Mouse (Mus musculus) common myeloid progenitor, adult 5-6 weeks (primary cell): ENCODE measurements at regions not wholly inside any gene's neighbourhood (a gene's known extent, or its start where the extent isn't known, plus 50 kb on each side); places are given as distances from the start of the nearest gene placed in this dataset.
"Not testable (repeated sequence)": the region's sequence is repeated elsewhere in the genome, so short reads cannot be mapped to it uniquely, and the experiment has no call there.

Source experiments
- ATAC-seq: replicated peaks from 2 replicates; pipeline ENCODE4 v1.8.0; 2016; ENCODE audit warnings: low read depth, mild to moderate bottlenecking, moderate TSS enrichment, inconsistent platforms; ENCODE audit not compliant: poor library complexity, severe bottlenecking

DNA sequence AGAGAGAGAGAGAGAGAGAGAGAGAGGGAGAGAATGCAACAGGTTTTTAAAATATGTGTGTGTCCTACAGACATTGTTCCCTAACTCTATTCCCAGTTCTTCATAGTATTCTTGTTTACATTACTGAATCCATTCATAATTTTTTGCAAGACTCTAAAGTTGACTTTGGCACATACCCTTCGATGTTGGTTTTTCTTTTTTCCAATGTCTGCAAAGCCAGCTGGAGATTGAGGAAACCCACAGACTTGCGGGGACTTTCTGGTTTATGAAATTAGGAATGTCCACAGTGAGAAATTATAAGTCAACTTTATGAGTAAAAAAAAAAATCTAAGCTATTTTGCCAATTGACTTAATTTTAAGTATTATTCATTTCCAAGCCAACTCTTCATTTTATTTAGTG lies 379.7 kb upstream of the Adamts5 start:
- ATAC-seq, result no peak

DNA sequence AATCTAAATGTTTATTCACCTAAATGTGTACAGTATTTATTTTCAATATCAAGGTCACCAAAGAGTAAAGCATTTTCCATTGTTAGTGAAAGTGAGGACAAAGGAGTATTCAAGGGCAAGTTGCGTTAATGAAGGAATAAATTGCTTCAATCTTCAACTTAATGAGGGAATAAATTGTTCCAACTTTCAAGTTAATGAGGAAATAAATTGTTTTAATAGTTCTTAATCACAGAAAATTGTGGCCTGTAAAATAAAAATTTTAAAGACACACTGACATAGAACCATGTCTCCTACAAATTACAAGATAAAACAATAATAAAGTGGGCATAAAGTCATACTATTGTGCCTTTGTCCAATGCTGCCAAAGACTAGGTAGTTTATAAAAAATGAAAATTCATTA lies 375.4 kb upstream of the Adamts5 start:
- no peak for ATAC-seq

DNA sequence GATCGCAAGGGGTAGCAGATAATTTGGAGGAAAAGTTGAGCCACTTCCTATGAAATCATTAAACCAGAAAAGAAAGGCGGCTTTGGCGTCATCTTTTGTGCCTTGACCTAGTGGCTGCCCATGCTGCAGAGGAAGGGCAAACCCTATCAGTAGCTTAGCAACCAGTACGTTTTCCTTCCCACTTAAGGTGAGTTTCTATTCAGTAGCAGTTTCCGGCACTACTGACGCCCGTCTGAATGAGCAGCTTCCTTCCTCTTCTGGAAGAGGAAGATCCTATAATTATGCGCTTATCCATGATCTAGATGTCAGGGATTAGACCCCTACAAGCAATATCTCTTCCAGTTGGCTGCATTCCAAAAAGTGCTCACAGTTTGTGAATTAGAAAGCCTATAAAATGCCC lies 360.0 kb upstream of the Adamts5 start:
- no peak for ATAC-seq

DNA sequence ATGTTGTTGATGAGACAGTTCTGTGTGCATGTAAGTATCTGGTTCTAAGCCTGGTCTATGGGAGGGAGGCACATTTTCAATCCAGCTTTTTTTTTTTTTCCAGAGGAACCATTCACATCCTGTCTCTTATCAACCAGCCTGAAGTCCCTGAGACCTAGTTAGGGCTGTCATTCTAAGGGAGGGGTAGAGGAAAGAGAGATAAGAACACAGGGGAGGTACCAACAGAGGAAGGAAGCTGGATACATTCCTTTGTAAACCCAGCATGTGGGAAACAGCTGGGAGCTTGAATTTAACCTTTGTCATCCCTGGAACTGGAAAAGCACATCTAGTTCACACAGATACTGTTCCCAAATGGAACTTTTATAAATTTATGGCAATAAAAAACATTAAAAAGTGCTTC lies 351.0 kb upstream of the Adamts5 start:
- ATAC-seq, result no peak

DNA sequence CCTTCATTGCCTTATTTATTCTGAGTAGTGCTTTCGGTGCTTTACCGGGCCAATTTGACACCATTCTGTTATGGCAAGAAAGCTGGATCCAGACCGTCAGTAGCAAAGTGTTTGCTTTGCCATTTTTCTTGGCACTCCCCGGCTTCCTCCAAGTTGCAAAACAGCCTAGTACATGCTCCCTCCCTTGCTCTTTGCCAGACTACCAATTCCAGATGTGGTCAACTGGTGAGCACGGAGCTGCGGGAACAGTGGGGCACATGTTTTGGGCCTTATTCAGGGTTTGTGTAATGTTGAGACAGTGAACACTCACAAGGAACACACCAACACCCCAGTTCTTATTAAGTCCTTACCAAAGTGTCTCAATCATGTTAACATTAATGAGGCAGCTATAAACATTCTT lies 348.4 kb upstream of the Adamts5 start:
- ATAC-seq, result no peak

DNA sequence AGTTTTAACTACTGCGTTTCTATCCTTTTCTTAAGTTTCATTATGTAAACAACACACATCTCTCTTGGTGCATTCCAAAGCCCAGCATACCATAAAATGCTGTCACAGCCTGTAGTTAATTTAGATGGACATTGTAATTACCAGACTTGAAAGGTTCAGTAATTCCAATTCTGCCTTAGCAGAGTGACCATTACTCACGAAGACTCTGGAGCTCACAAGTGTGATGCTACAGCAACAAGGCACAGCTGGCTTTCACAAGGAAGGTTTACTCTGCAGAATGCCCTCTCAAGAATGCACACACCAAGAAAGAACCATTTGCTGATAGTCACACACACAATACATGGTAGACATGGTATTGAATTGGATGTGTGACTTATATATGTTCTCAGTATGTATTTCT lies 342.6 kb upstream of the Adamts5 start:
- ATAC-seq, result no peak

DNA sequence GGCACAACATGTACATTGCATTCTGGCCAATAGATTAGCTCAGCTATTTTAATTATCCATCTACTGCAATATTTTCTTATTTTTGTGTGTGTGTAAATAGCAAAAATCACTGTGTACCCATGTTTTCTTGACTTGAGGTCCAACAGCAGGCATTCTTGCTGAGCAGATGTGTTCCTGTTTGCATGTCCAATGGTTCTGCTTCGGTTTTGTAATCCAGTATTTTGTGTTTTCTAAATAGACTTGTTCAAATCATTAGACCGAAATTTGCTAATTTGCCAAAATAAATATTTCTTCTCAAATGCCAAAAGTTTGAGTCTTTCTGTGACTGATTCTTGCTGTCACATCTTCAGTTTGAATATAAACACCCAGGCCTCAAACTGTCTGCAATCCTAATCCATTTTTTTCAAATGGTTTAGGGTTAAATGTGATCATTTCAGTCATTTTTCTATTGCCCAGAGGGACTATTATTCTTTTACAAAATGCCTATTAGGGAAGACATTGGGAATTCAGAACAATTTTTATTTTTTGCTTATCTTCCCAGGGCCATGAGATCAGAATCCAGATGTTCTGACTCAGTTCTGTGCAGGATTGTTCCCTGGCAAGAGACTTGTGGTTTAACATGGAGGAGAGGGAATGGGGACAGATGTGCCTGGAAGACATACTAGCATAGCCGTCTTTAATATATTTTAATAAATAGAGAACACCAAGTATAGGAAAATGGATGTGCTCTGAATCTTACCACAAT lies 341.3 kb upstream of the Adamts5 start:
- no peak for ATAC-seq

DNA sequence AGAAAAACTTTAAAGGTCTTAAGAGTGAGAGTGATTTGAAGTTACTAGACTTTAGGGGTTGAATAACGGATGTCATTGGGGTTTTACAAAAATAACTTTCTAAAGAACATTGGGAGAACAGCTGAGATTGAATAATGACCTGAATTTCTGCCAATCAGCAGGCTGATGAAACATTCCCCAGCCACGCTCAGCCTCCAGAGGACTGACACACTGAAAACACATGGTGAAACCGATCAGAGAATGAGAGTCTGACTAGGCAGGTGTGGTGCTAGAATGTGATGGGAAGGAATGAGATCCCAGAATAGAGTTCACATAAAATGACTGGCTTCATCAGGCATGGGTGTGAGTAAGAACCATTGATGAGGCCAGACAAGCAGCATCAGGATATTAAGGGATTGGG lies 321.4 kb upstream of the Adamts5 start:
- no peak for ATAC-seq

DNA sequence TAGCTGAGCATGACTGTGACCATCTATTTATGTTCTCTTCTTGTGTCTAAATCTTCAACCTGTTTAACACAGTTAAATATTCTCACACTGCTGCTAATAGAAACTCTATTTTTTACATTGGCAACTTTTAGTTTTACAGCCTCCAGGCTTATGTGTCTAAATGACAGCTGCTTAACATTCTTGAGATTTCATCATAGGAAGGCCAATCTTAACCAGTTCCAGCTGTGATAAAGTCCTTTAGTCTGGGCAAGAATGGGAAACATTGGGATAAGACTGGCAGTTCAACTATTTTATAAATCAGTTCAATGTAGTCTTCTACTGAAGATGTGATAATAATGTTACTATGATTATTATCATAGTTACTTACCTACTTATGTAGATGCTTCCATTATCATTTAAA lies 308.9 kb upstream of the Adamts5 start:
- no peak for ATAC-seq

DNA sequence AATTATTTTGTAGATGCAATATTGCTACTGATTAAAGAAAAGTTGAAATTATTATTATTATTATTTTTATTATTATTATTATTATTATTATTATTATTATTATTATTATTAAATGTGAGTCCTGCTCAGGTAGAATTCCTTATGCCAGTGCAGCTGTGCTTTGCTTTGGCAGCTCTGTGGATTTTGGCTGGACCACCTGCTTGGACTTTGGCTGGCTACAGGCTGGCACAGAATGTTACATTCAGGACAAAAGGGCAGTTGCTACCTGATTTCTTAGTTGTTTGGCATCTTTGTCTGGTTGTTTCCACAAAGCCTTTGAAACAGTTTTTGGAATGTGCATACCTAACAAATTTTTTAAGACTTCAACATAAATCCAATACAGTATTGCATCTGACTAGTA lies 307.7 kb upstream of the Adamts5 start:
- no peak for ATAC-seq

DNA sequence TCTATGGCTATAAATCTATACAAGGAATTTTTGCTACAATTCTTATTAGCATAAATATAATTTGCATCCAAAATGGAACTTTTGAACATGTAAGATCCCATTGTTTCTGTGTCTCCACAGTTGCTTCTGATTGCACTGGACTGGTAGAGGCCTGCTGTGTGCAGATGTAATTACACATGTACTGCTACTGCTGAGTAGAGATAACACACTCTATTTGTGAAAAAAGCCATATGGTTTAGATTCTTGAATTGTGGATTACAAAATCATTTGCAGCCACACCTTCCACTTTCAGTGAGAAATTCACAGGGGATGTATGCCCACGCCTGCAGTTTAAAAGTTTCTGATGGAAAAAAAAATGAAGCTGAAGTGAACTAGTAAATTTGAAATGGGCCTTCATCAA lies 288.2 kb upstream of the Adamts5 start:
- ATAC-seq, result no peak

DNA sequence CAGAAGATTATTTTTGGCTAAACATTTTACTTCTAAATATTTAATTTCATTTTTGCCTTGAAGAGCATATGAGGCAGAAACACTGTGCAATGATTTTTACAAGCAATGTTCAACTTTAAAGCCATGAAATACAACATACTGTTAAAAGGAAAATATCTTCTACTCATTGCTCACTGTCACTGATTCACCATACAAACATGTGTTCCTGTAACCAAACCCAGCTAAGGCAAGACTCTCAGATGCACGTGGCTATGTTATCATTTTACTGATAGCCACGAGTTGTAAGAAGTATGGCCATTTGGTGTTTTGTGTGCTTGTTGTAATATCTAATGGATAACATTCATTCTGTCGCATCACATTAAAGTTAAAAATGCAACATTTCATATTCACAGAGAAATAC lies 287.3 kb upstream of the Adamts5 start:
- no peak for ATAC-seq

DNA sequence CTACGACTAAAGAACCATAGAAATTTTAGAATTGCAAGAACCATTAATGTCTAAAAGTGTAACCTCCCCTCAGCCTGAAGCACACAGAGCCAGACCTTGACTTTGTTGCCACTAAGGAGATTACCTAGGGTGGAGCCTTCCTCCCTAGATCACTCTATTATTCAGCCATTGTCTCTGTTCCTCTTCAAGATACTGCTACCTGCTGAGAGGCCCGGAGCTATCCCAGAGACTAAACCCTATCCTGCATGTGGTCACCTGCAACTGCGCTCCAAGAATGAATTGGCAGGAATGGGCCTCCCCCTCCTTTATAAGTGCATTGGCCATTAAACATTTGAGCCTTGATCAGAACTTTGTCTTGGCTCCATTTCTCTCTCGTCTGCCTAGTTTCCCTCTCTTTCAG lies 286.0 kb upstream of the Adamts5 start:
- not testable (repeated sequence) for ATAC-seq

DNA sequence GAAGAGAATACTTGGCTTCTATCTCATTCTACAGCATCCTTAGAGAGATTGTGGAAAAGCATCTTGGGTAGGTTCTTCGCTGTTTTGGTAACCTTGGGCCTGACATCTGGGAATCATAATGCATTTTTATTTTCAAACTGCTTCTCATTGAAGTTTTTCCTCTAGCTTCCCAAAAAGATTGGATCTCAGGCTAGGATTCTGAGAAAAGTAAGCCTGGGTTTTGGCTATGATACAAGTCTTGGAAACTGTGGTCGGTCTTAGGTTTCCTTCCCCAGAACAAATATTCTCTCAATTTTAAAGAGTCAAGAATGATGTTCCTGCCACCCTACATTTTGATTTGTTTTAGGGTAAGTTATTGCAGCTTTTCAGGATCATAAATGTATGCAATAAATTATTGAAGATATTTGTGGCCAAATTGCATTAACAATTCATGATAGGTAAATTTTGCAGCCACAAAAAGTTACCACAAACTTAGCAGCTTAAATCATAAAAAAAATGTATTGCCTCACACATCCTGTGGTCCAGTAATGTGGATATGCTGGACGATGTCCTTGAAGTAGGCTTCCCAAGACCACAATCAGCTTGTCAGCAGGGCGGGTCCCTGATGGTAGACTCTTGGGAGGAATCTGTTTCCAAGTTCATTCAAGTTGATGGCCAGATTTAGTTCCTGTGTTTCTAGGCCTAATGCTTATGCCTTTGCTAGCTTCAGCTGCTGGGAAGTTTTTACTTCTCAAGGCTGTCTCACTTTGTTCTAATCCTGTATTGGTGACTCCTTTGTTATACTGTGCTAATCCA lies 257.6 kb upstream of the Adamts5 start:
- no peak for ATAC-seq

DNA sequence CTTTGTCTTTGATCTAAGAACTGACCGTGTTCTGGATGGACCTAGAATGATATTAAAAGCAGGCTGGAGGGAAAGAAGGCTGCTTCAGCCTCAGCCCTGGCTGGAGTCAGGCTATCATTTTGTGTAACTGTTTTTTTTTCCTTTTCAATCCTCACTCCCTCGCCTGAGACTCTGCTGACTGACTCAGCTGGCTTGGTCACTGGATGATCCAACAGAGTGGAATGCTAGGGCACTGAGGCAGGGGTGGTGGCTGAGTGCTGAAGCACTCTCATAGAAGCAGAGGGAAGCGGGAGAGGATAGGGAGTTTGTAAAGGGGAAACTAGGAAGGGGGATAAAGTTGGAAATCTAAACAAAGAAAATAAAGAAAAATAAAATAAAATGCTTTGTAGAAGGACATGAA lies 236.5 kb upstream of the Adamts5 start:
- no peak for ATAC-seq

DNA sequence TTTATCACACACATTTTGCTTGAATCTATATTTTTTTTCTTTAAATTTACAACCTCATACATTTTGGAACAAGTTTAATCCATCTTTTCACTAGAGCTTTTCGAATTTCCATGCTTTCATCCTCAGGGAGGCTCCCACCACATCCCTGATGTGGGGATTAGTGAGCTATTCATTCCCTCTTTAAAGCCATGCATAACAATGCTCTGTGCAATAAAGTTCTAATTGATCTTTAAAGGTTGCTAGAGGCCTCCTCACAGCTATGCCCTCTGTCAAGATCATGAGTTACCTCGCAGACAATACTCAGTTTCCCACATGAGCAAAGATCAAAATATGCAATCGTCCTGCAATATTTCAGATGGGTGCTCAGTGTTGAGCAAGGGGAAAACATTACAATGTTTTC lies 234.5 kb upstream of the Adamts5 start:
- no peak for ATAC-seq

DNA sequence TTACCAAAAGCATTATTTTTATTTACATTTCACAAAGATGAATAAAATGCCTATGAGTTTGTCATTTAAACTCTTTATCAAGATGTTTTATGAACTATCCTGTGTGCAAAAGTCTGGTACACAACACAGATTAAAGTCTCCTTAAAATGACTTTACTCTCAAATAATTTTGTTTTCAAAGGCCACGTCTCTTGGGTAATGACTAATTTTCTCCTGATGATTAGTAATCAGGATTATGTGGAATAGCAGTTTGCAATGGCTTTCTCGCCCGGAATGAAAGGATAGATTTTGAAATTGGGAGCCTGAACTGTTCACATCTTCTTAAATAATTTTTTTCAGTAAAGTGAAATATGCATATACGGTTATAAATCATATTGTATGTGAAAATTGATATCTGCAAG lies 225.8 kb upstream of the Adamts5 start:
- no peak for ATAC-seq

DNA sequence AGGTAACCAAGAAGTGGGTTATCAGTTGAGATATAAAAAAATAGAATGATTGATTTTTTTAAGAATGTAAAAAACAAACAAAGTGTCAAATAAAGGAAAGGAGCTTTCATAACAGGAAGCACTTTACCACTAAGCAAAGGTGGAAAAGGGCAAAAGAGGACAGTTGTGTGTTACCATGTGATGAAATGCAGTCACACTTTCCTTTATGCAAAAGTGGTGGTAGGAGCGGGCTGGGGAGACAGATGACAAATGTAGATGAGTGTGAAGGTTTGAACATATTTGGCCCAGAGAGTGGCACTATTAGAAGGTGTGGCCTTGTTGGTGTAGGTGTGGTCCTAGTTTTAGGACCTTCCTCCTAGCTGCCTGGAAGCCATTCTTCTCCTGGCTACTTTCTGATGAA lies 222.6 kb upstream of the Adamts5 start:
- ATAC-seq, result no peak

DNA sequence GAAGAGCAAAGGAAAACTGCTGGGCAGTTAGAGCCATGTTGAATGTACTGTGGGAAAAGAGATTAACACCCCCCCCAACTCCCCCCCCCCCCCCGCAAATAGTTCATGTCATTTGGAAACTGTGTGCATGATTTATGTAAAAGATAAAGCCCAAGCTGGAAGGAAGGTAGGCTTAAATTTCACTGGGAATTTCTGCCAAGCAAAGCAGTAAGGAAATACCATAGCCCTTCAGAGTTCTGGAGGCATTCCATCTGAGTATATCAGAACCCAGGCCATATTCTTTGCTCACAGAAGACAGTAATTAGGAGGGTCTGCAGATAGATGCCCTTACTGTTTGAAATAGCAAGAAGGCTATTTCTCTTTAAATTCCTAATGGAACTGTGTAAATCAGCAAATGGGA lies 221.3 kb upstream of the Adamts5 start:
- ATAC-seq, result no peak

DNA sequence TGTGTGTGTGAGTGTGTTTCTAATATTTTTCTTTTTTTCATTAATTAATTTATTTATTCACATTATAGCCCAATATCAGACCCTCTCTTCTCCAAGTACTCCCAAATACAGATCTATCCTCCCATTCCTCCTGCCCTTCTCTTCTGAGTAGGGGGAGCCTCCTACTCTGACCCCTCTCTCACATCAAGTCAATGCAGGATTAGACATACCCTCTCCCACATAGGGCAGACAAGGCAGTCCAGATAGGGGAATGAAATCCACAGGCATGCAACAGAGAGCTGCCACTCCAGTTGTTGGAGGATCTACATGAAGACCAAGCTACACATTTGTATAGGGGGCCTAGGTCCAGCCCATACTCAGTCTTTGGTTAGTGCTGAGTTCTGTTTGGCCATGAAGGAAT lies 216.3 kb upstream of the Adamts5 start:
- no peak for ATAC-seq

DNA sequence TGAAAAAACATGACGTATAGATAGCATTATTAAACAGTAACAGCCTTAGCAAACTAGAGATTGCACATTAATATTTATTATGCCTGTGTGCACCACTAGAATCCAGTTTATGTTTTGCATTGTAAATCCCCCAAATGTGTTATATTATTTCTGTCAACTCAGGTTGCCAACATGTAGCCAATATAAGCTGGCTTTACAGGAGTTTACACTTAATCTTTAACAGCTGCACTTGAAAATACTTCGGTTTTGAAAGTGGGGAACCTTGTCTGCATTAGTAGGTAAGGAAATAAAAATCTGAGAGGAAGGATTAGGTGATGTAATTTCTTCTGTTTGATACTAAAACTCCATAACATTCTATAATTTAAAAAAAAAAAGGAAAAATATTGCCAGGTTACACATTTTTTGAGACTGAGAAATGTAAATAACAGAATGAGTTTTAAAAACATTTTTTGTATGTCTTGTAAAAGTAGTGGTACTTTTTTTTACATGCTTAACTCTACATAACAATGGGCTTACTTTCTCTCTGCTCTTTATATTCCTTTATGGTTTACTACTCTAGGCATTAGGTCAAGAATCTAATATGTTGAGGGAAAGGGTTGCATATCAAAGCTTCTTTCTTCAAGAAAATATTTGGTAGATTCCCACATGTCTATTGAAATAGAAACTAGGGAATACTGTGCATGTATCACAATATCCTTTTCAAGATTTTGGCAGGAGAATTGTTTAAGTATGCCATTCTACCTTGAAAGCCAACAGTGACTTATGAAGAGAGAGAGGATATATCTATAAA lies 214.2 kb upstream of the Adamts5 start:
- ATAC-seq, result no peak
